Mouse (Mus musculus): ENCODE measurements at regions not wholly inside any gene's neighbourhood (a gene's known extent, or its start where the extent isn't known, plus 50 kb on each side); places are given as distances from the start of the nearest gene placed in this dataset.

DNA sequence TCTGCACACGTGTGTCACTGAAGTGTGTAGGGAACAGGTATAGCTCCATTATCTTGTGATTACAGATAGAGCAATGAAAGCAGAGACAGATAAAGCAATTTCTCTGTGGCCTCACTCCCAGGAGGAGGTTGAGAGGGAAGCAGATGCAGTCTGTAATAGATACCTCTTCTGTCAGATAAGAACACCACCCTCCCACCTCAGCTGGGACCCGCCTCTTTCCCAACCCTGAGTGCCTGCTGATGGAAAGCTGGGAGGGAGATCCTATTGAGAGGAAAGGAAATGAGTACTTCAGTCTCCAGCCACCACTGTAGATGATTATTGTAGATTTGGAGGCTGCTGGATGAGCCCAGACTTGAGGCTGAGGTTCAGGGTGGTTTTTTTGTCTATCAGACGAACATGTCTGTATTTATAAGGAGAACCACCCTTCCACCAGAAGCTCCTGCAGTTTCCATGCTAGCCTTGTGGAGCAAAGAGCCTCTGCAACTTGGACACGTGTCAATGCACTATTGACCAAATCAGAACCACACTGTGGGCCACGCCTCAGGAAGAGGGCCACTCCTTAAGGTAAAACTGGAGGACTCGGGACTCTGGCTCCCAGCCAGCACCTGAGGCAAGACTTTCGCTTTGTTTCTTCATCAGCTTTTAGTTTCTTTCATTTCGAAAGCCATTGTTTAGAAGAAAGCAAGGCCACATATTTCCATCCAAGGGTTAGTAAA, 55.3 kb upstream of the Plekha5 start:
- in situ Hi-C loops (cut with MboI, MseI), result no loop called here

DNA sequence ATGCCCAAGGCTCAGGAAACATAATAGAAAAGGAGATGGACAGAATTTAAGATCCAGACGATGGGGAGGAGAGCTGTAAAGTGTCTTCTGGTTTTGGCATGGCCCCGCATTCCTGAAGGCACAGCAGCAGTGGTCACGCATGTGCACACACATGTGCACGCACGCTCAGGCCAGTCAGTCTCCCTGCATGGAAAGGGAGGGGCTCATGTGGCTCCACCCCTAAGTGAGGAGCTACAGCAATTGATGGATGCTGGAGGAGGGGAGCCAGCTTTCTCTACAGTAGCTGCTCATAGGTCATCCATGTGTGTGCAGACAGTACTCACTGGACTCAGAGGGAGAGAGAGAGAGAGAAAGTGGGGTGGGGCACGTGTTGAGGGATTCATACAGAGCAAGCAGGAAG, 56.6 kb upstream of the Plekha5 start:
- in situ Hi-C loops (cut with MboI, MseI), result no loop called here

DNA sequence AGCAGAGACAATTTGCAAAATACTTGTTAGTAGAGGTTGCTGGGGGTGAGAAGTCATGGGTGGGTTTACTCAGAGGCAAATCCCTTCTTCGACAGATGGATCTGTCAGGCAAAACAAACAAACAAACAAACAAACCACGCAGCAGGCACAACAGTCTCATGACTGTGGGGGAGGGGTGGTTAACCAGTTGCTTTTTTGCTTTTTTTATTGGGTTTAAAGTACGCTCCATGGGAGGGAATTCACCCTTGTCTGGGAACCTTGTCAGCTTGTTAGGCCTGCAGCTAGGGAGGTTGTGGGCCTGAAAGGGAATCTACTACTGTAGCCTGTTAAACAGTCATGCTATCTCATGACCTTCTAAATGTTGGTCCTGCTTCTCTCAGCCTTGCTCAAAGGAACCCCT, 57.1 kb upstream of the Plekha5 start:
- in situ Hi-C loops (cut with MboI, MseI), result no loop called here

DNA sequence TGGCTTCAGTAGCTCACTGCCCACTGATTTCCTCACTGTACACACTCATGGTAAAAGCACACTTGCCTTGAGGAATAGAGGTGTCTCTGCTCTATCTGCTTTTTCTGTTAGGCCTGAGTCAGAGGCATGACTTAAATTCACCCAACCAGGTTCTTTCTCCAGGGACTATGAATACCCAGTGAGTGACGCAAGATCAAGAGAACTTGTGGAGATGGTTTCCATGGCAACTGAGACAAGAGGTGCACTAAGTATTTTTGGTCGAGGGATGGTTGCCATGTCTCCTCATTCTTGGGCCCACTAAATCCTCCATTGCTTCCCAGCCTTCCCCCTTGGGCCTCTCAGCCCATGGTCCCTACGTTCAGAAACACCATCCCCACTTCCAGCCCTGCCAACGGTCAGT, 62.9 kb upstream of the Plekha5 start:
- in situ Hi-C loops (cut with MboI, MseI), result no loop called here

DNA sequence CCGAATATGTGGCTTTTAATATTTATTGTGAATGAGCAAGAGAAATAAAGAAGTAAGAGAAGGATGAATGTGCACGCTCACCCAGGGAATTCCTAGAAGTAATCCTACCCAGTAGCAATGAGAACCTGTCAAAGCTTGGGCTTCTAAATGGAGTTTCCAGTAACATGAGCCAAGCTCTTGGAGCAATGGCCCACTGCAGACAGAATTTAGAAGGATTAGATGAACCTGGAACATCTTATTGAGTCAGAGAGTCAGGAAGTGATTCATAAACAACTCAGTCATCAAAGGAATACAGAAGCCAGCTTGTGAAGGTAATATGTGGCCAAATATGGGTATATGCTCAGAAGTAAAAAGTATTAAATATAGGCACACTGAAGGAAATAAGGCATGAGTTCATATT, 66.0 kb upstream of the Plekha5 start:
- in situ Hi-C loops (cut with MboI, MseI), result no loop called here

DNA sequence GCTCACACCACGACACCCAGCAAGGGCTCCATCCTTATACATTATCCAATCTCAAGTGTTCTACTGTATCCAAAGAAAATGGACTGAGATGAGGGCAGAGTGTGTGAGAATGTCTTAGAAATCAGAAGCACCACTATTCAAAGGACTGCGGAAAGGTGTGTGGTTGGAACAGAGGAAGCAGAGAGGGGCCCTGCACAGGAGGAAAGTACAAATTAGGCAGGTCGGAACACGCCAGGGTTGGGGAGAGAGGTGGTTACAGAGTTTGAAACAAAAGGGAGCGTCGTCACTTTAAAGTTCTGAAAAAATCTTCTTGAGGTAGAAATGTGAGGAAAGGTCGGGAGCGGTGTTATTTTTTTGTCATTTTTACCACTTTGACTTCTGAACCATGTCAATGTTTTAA, 66.6 kb upstream of the Plekha5 start:
- in situ Hi-C loops (cut with MboI, MseI), result no loop called here

DNA sequence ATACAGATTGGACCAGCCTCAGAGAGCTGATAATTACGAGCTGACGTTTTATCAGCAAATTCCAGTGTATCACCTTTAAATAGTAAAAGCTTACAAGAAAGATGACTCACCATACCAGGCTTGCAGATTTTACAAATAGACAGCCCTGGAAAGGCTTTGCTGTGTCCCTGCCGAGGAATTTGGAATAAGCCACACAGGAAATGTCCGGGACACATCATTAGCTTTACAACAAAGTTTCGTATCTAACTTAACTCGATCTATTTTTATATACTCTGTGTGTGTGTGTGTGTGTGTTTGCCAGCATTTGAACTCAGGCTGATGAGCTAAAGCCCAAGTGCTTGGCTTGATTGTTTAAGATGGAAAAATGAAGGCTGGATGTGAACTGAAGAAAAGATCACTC, 69.8 kb upstream of the Plekha5 start:
- in situ Hi-C loops (cut with MboI, MseI), result no loop called here

DNA sequence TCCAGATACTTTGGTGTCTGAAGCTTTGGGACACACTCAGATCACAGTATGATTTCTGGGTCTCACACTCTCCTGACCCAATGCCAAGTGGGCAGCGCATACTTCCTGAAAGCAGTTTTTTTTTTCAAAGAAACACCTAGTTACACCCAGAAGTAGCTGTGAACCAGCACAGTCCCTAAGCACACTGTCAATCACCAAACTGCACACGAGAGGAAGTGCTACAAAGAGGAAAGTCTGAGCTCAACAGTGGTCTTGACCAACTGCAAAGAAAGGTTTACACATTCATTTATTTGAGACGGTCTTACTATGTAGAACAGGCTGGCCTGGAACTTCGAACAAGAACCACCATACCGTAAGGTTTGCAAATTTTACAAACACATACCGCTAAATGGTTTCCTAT, 70.2 kb upstream of the Plekha5 start:
- in situ Hi-C loops (cut with MboI, MseI), result no loop called here

DNA sequence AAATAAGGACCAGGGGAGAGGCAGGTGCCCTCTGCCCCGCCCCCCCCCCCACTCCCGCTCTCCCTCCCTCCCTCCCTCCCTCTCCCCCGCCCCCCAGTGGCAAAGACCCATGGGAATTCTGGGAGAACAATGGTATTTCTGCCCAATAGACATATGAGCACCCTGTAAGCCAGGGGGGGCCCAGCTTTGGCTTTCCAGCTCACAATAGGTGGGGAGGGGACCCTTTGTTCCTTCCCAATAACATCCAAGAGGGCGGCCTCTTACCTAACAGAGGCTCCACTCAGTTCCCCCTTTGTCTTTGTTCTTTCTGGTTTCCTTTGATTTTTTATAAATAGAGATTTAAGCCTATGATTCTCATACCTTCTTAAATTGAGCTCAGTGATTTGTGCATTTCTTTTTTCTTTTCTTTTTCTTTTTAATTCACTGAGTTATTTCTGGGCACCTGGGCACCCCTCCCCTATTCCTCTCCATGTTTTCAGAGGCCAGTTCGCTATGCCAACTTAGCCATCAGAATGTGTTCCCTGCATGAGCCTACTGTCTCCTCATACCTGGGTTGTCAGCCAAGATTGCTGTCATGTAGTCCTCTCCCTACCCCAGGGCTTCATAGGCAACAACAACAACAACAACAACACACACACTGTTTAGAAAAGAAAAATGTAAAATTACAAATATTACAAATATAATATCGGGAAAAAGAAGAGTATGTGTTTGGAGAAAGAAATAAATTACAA, 72.3 kb upstream of the Plekha5 start:
- in situ Hi-C loops (cut with MboI, MseI), result no loop called here

DNA sequence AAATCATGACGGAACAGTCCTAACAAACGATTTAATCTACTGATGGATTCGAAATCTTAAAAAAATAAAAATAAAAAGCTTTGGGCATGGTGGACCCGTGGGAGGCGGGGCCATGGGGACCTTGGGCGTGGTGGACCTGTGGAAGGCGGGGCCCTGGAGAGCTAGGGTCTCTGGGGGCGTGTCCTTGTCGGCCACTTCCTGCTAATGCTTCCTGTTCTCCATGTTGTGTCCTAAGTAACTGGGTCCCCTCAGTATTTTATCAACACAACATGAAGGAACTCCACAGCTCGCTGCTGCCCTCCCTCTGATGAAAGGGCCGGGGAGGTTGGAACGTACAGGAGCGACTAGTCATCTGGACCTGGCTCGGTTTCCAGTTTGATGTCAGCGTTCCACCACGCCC, 75.3 kb upstream of the Plekha5 start:
- in situ Hi-C loops (cut with MboI, MseI), result no loop called here

DNA sequence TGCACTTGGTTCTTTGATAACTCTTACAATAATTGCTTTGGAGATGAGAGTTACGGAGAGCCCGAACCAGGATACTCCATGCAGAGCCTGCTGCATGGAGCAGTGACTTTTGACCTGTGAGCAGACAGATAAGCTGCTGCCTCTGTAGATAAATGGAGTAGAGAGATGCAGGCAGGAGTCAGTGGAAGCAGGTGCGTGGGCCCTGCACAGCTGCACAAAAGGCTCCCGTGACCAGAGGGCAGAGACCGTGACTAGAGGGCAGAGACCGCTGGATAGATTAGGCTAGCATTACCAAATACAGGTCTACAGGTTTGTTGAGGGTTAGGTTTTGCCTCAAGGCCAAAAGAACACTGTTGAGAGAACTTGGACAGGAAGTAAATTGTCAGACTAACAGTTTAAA, 76.9 kb upstream of the Plekha5 start:
- in situ Hi-C loops (cut with MboI, MseI), result no loop called here

DNA sequence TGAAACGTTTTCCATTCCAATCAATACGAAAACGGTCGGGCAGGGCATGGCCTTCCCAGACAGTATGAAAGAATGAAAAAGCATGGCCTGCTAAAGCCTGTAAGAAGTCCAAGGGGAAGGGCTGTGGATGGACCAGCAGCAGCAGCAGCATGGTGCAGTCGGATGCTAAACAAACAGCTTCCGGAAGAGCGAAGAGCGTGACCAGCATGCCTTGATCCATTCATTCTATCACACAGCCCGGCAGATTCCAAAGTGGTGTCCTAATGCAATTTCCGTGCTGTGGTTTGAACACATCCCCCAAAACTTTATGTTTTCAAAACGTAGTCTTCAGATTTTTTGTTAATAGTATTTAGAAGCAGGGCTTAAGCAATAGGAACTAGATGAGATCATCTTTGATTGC, 80.2 kb upstream of the Plekha5 start:
- in situ Hi-C loops (cut with MboI, MseI), result no loop called here

DNA sequence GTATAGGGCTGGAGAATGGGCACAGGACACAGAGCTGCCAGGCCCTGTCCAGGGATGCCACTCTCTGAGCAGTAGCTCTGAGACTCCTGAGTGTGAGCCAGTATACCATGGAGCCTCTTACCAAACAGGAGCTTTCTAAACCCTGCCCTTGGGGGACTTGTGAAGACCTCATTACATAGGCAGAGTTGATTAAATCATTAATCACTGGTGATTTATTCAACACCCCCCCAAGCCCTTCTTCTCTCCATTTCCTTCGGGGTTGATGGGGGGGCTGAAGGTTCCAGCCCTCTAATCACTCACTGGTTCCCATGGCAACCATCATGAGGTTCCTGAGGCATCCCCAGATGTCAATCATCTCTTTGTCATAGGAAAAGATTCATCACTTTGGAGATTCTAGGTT, 81.0 kb upstream of the Plekha5 start:
- in situ Hi-C loops (cut with MboI, MseI), result no loop called here

DNA sequence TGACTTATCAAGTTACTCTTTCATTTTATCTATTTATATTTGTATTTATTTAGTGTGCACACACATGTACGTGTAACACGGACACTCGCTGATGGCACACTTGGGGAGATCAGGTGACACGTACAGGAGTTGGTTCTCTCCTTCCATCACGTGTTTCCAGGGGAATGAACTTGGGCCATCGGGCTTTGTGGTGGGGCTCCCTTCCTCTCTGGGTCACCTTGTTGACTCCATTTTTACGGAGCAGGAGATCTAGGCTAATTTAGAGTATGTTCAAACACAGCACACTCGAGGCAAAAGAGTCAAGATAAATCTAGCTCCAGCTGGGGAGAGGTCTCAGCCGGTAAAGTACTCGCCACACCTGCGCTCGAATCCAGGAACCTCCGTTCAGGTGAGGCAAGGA, 84.1 kb upstream of the Plekha5 start:
- in situ Hi-C loops (cut with MboI, MseI), result no loop called here

DNA sequence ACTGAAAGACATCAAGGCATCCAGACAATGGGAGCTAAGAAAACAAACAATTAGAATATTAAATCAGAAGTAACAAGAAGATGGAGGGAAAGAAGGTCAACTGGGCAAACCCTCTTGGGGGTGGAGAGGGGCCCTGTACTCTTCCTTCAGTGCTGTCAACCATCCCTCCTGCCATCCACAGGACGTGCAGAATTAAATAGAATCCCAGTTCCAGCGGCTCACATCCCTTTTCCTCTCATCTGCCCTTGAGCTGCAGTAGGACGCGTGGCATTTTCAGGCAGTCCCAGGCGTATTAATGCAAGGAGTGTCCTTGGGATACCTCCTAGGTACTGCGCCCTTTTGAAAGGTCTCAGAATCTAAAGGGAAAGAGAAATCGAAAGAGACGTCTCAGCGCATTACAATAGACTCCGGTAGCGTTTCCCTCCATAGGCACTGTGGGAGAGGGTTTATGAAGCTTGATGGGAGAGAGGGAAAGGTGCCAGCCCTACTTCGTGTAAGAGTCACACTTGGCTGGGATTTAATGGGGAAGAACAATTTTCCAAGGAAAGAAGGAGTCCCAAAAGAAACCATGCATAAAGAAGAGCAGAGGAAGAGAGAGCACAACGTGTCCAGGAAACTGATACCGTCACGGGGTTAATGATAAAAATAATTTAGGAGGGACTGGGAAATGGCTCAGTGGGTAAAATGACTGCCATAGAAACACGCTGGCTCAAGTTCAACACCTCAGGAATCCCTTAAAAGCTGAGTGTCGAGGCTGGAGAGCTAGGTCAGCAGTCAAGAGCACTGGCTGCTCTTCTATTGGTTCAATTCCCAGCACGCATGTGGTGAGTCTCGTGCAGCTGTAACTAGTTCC, 85.7 kb upstream of the Plekha5 start:
- in situ Hi-C loops (cut with MboI, MseI), result no loop called here

DNA sequence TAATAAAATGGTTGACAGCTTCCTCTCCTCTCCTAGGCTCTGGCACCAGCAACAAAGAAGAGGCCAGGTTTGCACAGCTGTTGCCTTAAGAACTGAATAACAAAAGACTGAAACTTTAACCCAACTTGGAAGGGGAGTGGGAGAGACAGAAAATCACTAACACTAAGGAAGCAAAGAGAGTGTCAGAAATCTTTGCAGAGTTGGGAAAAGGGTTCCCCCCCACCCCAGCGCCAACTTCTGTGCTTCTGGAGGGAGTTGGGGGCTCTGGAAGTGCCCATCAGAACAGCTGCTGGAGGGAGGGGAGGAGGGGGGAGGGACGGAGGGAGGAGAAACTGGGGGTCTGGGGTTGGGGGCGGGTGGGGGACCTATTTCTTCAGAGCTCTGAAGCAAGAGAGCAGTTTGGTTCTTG, 86.8 kb upstream of the Plekha5 start:
- in situ Hi-C loops (cut with MboI, MseI), result no loop called here

DNA sequence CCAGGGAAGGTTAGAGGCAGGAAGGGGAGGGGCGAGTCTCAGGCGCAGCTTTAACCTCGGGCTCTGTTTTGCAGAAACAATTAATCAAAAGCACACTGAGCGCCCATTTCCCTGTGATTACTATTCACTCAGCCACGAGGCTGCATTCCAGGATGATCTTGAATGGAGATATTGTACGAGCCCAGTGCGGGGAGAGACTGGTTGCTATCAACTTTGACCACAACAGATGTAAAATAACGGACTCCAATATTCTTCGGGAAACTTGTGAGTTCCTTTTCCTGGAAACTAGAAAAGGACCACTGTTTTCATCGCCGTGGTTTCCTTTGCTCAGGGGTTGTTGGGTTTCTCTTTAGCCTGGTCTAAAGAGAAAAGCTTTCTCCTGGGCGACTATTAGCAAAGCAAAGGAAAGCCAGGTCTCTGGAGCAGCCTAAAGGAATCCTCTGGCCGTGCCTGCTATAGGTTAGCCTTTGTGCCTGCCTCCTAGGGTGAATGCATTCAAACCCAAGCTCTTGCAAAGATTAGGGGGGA, 87.4 kb upstream of the Plekha5 start:
- in situ Hi-C loops (cut with MboI, MseI), result no loop called here

DNA sequence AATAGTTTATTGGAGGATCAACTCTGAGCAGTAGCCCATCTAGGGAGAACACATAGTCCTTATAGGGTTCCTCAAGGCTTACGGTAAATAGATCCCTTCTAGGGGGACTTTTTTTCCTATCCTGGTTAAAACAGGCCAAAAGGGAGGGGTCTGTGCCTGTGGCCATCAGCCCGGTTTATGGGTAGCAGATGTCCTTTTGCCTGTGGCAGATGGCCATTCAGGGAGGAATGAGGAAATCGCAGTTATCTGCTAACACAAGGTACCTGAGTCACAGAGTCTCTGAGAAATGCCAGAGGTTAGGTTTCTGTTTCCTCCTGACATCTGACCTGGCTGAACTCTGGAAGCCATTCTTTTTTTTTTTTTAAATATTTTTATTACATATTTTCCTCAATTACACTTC, 90.5 kb upstream of the Plekha5 start:
- in situ Hi-C loops (cut with MboI, MseI), result no loop called here

DNA sequence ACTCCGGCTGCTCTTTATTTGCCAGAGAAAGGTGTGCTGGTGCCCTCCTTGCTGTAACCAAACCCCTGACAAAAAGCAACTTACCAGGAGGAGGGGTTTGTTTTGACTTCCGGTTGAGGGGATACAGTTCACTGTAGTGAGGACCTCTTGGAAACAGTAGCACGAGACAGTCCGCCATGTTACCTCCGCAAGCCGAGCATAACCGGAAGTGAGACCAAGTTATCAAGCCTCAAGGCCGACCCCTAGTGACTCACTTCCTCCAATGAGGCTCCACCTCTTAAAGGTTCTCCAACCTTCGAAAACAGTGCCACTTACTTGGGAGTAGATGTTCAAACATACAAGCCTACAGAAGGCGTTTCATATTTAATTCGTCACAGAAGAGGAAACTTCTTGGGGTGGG, 115.2 kb upstream of the Plekha5 start:
- in situ Hi-C loops (cut with MboI, MseI), result no loop called here

DNA sequence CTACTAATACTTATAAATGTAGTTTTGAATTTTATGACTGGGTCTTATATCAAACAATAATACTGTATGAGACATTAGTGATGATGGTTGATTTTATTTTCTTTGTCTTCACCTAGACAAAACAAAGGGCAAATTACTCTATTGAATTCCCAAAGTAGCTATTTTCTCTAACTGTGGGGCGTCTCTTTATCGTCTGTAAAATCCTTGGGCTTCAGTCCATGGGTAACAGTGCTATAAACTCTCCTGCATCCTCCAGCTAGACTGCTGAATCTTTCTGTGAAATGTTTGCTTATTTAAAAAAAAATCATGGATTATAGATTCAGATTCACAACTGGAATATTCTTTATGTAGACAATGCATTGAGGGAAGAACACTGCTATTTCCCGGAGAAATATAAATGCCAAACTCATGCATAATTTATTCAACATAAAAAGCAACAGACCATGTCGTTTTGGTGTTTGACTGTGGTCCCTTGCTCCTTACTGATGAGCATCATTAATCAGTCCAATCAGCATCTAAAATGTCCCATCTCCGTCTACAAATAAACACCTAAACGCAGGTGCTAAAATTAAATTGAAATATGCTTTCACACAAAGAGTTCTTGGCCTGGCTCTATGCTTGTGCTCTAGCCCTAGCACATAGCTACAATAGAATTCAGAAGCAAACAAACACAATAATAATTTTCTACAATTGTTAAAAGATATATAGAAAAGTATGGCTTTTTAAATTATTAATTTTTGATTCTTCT, 116.9 kb upstream of the Plekha5 start:
- in situ Hi-C loops (cut with MboI, MseI), result no loop called here

DNA sequence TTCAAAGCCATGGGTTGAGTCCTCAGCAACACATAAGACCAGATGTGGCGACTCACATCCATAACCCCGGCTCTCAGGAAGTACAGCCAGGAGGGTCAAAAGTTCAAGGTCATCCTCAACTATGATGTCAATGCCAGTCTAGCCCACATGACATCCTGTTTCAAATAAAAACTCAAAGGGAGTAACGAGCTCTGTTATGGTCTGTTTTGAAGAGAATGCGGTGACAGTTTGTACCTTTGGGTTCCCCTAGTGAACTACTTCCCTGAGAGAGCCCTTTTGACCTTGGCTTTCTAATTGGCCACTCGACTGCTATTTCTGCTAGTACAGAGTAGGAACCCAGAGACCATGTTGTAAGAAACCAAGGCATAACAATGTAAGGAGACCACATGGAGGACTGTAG, 119.7 kb upstream of the Plekha5 start:
- in situ Hi-C loops (cut with MboI, MseI), result no loop called here

Measured in T-helper 2 cell (primary cell).